Mouse (Mus musculus): ENCODE data around the gene Slc25a39.

GRCm38 (mm10) chr11:102355501-102355900 lies 52.2 kb downstream of the Slc25a39 start:
- TF ChIP-seq CTCF (IDR thresholded peaks at IDR 0.05; ENCODE audit: low read depth, low read length) (no peak), POLR2A (IDR thresholded peaks at IDR 0.05; ENCODE audit: extremely low read depth, insufficient read depth, low read length) (no peak)
